Comparison of ENCODE assay signal across 13 mouse cellular contexts in the genomic region with DNA sequence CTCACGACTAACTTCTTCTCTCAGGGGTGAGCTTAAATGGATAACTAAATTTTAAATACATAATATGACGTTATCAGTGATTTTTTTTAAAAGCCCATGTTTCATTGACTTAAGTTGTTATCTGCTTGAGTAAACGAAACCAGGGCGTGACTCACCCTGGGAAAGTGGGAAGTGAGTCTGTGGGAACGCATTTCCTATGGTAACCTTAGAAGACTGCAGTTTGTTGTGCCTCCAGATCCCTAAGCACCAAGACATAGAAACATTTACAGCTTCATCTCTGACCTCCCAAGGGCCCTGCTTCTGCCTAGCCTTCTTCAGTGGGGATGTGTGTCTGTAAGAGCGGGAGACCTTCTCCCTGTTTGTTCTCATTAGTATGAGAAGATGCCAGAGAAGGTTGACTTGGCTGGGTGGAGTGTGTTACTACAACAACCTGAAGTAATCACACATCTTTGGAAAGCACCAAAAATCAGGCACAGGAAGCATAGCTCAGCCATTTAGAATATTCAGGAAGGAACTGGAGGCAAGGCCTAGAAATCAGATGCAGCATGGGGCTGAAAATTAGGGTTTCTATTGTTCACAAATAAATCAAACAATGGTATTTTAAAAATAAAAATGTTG.
DNase-seq lines count a peak whose midpoint lies in the region; ATAC-seq lines count a peak whose summit lies in the region.
"Had no signal": no experiment of that assay in that cellular context is flagged by ENCODE, and none has a peak within 500 bp of the region (broad histone marks: within the 10 kb centered on the region; RNA-seq: fewer than 3 reads in every experiment).

No protein-coding gene starts in this region.

- H3K36me3 ChIP-seq in heart, embryonic 14.5 days (ENCODE audit: control insufficient read depth, insufficient read depth, low read length): no peaks in the 10 kb centered on the region
- H3K36me3 ChIP-seq in intestine, embryonic 14.5 days (ENCODE audit: control insufficient read depth, insufficient read depth, low read length): no peaks in the 10 kb centered on the region
- no peaks in the 10 kb centered on the region for H3K36me3 ChIP-seq in hindbrain, embryonic 13.5 days
- H3K36me3 ChIP-seq: embryonic facial prominence, embryonic 12.5 days had no signal

- ATAC-seq in heart, embryonic 14.5 days (ENCODE audit: insufficient number of reproducible peaks, insufficient read depth, low FRiP score, low read depth): no peak
- peak; percentile 50; the same call in 1 of the 2 replicates for ATAC-seq in intestine, embryonic 14.5 days (replicated peaks; ENCODE audit: low FRiP score, low TSS enrichment, low read depth)
- ATAC-seq in hindbrain, embryonic 13.5 days (ENCODE audit: low FRiP score): no peak
- ATAC-seq: forebrain, postnatal 0 days had no signal

- no peaks in the 10 kb centered on the region for H3K27me3 ChIP-seq in heart, embryonic 14.5 days (ENCODE audit: control insufficient read depth, insufficient read depth, low read length)
- H3K27me3 ChIP-seq in intestine, embryonic 14.5 days (replicated peaks; ENCODE audit: control insufficient read depth, insufficient read depth, low read length): no peaks in the 10 kb centered on the region
- H3K27me3 ChIP-seq in hindbrain, embryonic 13.5 days: no peaks in the 10 kb centered on the region
- H3K27me3 ChIP-seq: embryonic facial prominence, embryonic 12.5 days had no signal

- 38% methylated on average over 6 of the region's 6 CpGs for WGBS in heart, embryonic 14.5 days
- WGBS in intestine, embryonic 14.5 days: 44% methylated on average over 6 of the region's 6 CpGs
- WGBS in hindbrain, embryonic 13.5 days: 73% methylated on average over 6 of the region's 6 CpGs

- H3K4me2 ChIP-seq in heart, embryonic 14.5 days (ENCODE audit: low read length): no peak overlapping the region
- no peak overlapping the region for H3K4me2 ChIP-seq in intestine, embryonic 14.5 days (ENCODE audit: low read length)
- H3K4me2 ChIP-seq in hindbrain, embryonic 13.5 days: no peak overlapping the region
- H3K4me2 ChIP-seq: embryonic facial prominence, embryonic 12.5 days had no signal

- H3K9ac ChIP-seq in heart, embryonic 14.5 days (ENCODE audit: low read length): no peak overlapping the region
- H3K9ac ChIP-seq in intestine, embryonic 14.5 days (ENCODE audit: low read length): no peak overlapping the region
- H3K9ac ChIP-seq in hindbrain, embryonic 13.5 days: no peak overlapping the region
- H3K9ac ChIP-seq: embryonic facial prominence, embryonic 12.5 days; forebrain, postnatal 0 days had no signal

- intact Hi-C loops in heart, postnatal 14 days (cut with DNase I): no loop called here

- no peaks in the 10 kb centered on the region for H3K4me1 ChIP-seq in heart, embryonic 14.5 days (ENCODE audit: control insufficient read depth in 2 of 2, insufficient read depth in 2 of 2, low read length in 2 of 2)
- H3K4me1 ChIP-seq in intestine, embryonic 14.5 days (replicated peaks; ENCODE audit: control insufficient read depth, insufficient read depth, low read length): no peaks in the 10 kb centered on the region
- H3K4me1 ChIP-seq in hindbrain, embryonic 13.5 days (replicated peaks): no peaks in the 10 kb centered on the region
- H3K4me1 ChIP-seq: embryonic facial prominence, embryonic 12.5 days had no signal

- peak overlapping the region; percentile 41 to 51; a peak in 3 of 4 replicates for H3K27ac ChIP-seq in heart, embryonic 14.5 days (replicated peaks in 1 of 2; ENCODE audit: control insufficient read depth in 1 of 2, insufficient read depth in 1 of 2, low read depth in 2 of 2, low read length in 2 of 2)
- no peak overlapping the region for H3K27ac ChIP-seq in intestine, embryonic 14.5 days (ENCODE audit: low read depth)
- no peak overlapping the region for H3K27ac ChIP-seq in hindbrain, embryonic 13.5 days
- H3K27ac ChIP-seq: embryonic facial prominence, embryonic 12.5 days had no signal

- no peaks in the 10 kb centered on the region for H3K9me3 ChIP-seq in heart, embryonic 14.5 days (ENCODE audit: control insufficient read depth, low read length)
- H3K9me3 ChIP-seq in intestine, embryonic 14.5 days (ENCODE audit: control insufficient read depth, low read length): no peaks in the 10 kb centered on the region
- no peaks in the 10 kb centered on the region for H3K9me3 ChIP-seq in hindbrain, embryonic 13.5 days
- H3K9me3 ChIP-seq: embryonic facial prominence, embryonic 12.5 days had no signal

- H3K4me3 ChIP-seq in heart, embryonic 14.5 days (ENCODE audit: control insufficient read depth in 1 of 2, insufficient read depth in 1 of 2, low read depth in 1 of 2, low read length in 2 of 2): no peak overlapping the region
- H3K4me3 ChIP-seq in intestine, embryonic 14.5 days (ENCODE audit: low read depth, low read length): no peak overlapping the region
- H3K4me3 ChIP-seq in hindbrain, embryonic 13.5 days: no peak overlapping the region
- H3K4me3 ChIP-seq: embryonic facial prominence, embryonic 12.5 days had no signal

- DNase-seq in heart, postnatal 14 days: no peak
- DNase-seq in urinary bladder, postnatal 14 days (ENCODE audit: low spot score): peak; percentile 49
- no peak for DNase-seq in urinary bladder, adult 2 months (ENCODE audit: low spot score)
- no peak for DNase-seq in intestine, embryonic 14.5 days (ENCODE audit: low spot score)
- peak; percentile 8 for DNase-seq in yolk sac, embryonic 10.5 days (ENCODE audit: low spot score)
- DNase-seq in thymus, postnatal 0 days (ENCODE audit: low spot score): no peak
- DNase-seq: cerebellum, adult 9-11 months; forebrain, postnatal 0 days; kidney, adult 9 months; liver had no signal

Comparison
In these comparisons a context has a peak if more than half of its experiments do, and no peak if none do; other contexts are left out.
1. DNase-seq: peak in urinary bladder, postnatal 14 days (single experiment) and yolk sac, embryonic 10.5 days (single experiment); none in heart, postnatal 14 days (0 of 2), urinary bladder, adult 2 months (single experiment), intestine, embryonic 14.5 days (single experiment) and thymus, postnatal 0 days (single experiment).
2. H3K27ac ChIP-seq: peak in heart, embryonic 14.5 days (2 of 2); none in intestine, embryonic 14.5 days (single experiment) and hindbrain, embryonic 13.5 days (single experiment).